Mouse (Mus musculus) heart, adult 18-20 months (tissue): ENCODE data around the gene Slitrk2. TPM values are rescaled to one million over a fixed set of nuclear protein-coding genes. Genes with fewer than 3 reads are reported as not detected.
A peak's percentile ranks its signal among the peaks of the same experiment; 100 is the strongest.

ENCODE experiments used
- DNase-seq, 2 experiments: peaks; one replicate each; pipeline ENCODE4 v3.0.0; 2021 to 2022; ENCODE audit warnings: mixed read lengths in 1 of 2
- long read RNA-seq, 2 experiments: library from polyadenylated mRNA; stranded (forward); transcript quantifications; one replicate each; pipeline ENCODE4 v2.0.0; 2021
- total RNA-seq, 2 experiments: library from RNA; stranded (reverse); gene quantifications; 2 replicates each; pipeline ENCODE4 v1.2.3; 2021

Gene Slitrk2
- under 1 TPM; 0.10 to 0.18 TPM for total RNA-seq
- long read RNA-seq, experiment 1 = 0 reads
- long read RNA-seq, experiment 2 = 0 reads

GRCm38 (mm10) chrX:66648911-66649620 is at the start of gene Slitrk2:
TSS of gene Slitrk2 (plus strand) at chrX:66649318.
- no peak for DNase-seq

- DNase-seq = no peak
Observed at GRCm38 (mm10) chrX:66605490-66605889, 43.6 kb upstream of the Slitrk2 start.

GRCm38 (mm10) chrX:66652455-66653144 is 3.5 kb downstream of the Slitrk2 start:
- peak; percentile 24 to 34 for DNase-seq

GRCm38 (mm10) chrX:66657365-66657764 is 8.2 kb downstream of the Slitrk2 start:
- no peak for DNase-seq

GRCm38 (mm10) chrX:66676959-66677358 is 27.8 kb downstream of the Slitrk2 start:
- DNase-seq = no peak

GRCm38 (mm10) chrX:66678646-66679045 is 29.5 kb downstream of the Slitrk2 start:
- DNase-seq = no peak
